In genomic region chr11:45947491-45947890, GRCm38 (mm10) we compare ENCODE assay signal across 13 mouse cellular contexts. TPM values are rescaled to one million over a fixed set of nuclear protein-coding genes. Genes with fewer than 3 reads are reported as not detected.
DNase-seq lines count a peak whose midpoint lies in the region.
"Had no signal": no experiment of that assay in that cellular context is flagged by ENCODE, and none has a peak within 500 bp of the region (broad histone marks: within the 10 kb centered on the region; RNA-seq: fewer than 3 reads in every experiment).

No protein-coding gene starts in this region.

- intact Hi-C loops in left cerebral cortex, postnatal 14 days (cut with DNase I) = loop anchor here (5.0 to 10.0 kb wide), 4 partner anchors 105 to 270 kb away; partner anchors contain the start of gene Gm12166
- intact Hi-C loops in left cerebral cortex, postnatal 4 days (cut with DNase I) = no loop called here

- peak; percentile 39 to 73 for DNase-seq in frontal cortex, postnatal 36 days (ENCODE audit: low spot score in 2 of 2)
- no peak for DNase-seq in frontal cortex, postnatal 10 days (ENCODE audit: low spot score in 2 of 2)
- peak; percentile 46 to 59 for DNase-seq in left cerebral cortex, postnatal 14 days (ENCODE audit: low spot score in 2 of 2)
- no peak for DNase-seq in left cerebral cortex, postnatal 4 days
- peak; percentile 44 to 48 for DNase-seq in layer of hippocampus, postnatal 36 days
- DNase-seq in telencephalon, adult 2 months (ENCODE audit: low read depth, low spot score) = peak; percentile 81
- no peak for DNase-seq in urinary bladder, postnatal 10 days (ENCODE audit: low spot score)
- DNase-seq: cerebellum, adult 18-20 months; gastrocnemius, postnatal 25 days; heart, postnatal 10 days; liver; liver, postnatal 0 days; lung, postnatal 14 days had no signal

RNA-seq across cellular contexts. Expression of gene Lsm11, which starts 2.8 kb away (rescaled TPM):
- 10 to 100 TPM; 71.1 to 85.1 TPM for total RNA-seq in left cerebral cortex, postnatal 14 days (2021)
- 10 to 100 TPM; 92.2 to 93.4 TPM for total RNA-seq in left cerebral cortex, postnatal 4 days (2021)
- 10 to 100 TPM; 30.7 to 32.7 TPM for total RNA-seq in layer of hippocampus, postnatal 36 days (2021)

RNA-seq across cellular contexts. Expression of gene Thg1l, which starts 7.8 kb away (rescaled TPM):
- total RNA-seq in left cerebral cortex, postnatal 14 days (2021) = 1 to 10 TPM; 7.4 to 10.0 TPM
- 10 to 100 TPM; 12.2 to 16.1 TPM for total RNA-seq in left cerebral cortex, postnatal 4 days (2021)
- 10 to 100 TPM in 1 of 2 experiments, 1 to 10 TPM in 1; 9.6 to 10.4 TPM for total RNA-seq in layer of hippocampus, postnatal 36 days (2021)

RNA-seq across cellular contexts. Expression of gene Sox30, which starts 32.6 kb away (rescaled TPM):
- under 1 TPM; 0.15 to 0.25 TPM for total RNA-seq in left cerebral cortex, postnatal 14 days (2021)
- total RNA-seq in left cerebral cortex, postnatal 4 days (2021) = under 1 TPM; 0.28 to 0.30 TPM
- under 1 TPM in 1 of 2 experiments, not detected in 1; 0.35 TPM for total RNA-seq in layer of hippocampus, postnatal 36 days (2021)
- total RNA-seq: gastrocnemius, postnatal 25 days had no signal

Comparison
In these comparisons a context has a peak if more than half of its experiments do, and no peak if none do; other contexts are left out.
1. DNase-seq: peak in frontal cortex, postnatal 36 days (2 of 2), left cerebral cortex, postnatal 14 days (2 of 2), layer of hippocampus, postnatal 36 days (2 of 2) and telencephalon, adult 2 months (single experiment); none in frontal cortex, postnatal 10 days (0 of 2), left cerebral cortex, postnatal 4 days (single experiment) and urinary bladder, postnatal 10 days (single experiment).